Mouse (Mus musculus) MEL (cell line): ENCODE measurements around the gene Cgrrf1. TPM values are rescaled to one million over a fixed set of nuclear protein-coding genes. Genes with fewer than 3 reads are reported as not detected.

ENCODE experiments used
- DNase-seq: peaks from one replicate; pipeline ENCODE4 v3.0.0; 2011; ENCODE audit warnings: low read depth, low spot score
- H3K27ac ChIP-seq: 2 replicates; pipeline ENCODE4 v1.5.1; 2012; ENCODE audit warnings: low read depth, mild to moderate bottlenecking, control low read depth, low read length, moderate library complexity; ENCODE audit not compliant: control insufficient read depth
- H3K27me3 ChIP-seq, 2 experiments: fragments of 150-350 bp in 1 of 2; sonication (generic) in 1 of 2; 2 replicates each; pipeline ENCODE4 v1.6.1; 2012; ENCODE audit warnings: low read length in 2 of 2, mild to moderate bottlenecking in 2 of 2, improper control_type of control experiment in 1 of 2, moderate library complexity in 1 of 2; ENCODE audit not compliant: insufficient read depth in 2 of 2, control insufficient read depth in 1 of 2
- H3K36me3 ChIP-seq, 2 experiments: 2 replicates each; pipeline ENCODE4 v1.6.1; 2012 to 2014; ENCODE audit warnings: low read length in 2 of 2, improper control_type of control experiment in 1 of 2, inconsistent platforms in 1 of 2, mild to moderate bottlenecking in 1 of 2; ENCODE audit not compliant: insufficient read depth in 2 of 2, control insufficient read depth in 1 of 2
- H3K4me1 ChIP-seq, 2 experiments: fragments of 150-350 bp in 1 of 2; sonication (generic) in 1 of 2; 2 replicates each; pipeline ENCODE4 v1.6.1; 2012; ENCODE audit warnings: low read length in 2 of 2, improper control_type of control experiment in 1 of 2, mild to moderate bottlenecking in 1 of 2; ENCODE audit not compliant: insufficient read depth in 2 of 2, control insufficient read depth in 1 of 2
- H3K4me3 ChIP-seq, 2 experiments: fragments of 150-350 bp in 1 of 2; sonication (generic) in 1 of 2; 2 replicates each; pipeline ENCODE4 v1.5.1; 2012; ENCODE audit warnings: low read depth in 2 of 2, low read length in 2 of 2, mild to moderate bottlenecking in 2 of 2, moderate library complexity in 2 of 2, control low read depth in 1 of 2, improper control_type of control experiment in 1 of 2; ENCODE audit not compliant: control insufficient read depth in 1 of 2, insufficient read depth in 1 of 2
- H3K79me2 ChIP-seq: 2 replicates; pipeline ENCODE4 v1.6.1; 2012; ENCODE audit warnings: mild to moderate bottlenecking, low read length, moderate library complexity; ENCODE audit not compliant: control insufficient read depth, poor library complexity, insufficient read depth
- H3K9ac ChIP-seq: 2 replicates; pipeline ENCODE4 v1.6.1; 2012; ENCODE audit warnings: low read depth, mild to moderate bottlenecking, control low read depth, low read length, moderate library complexity; ENCODE audit not compliant: control insufficient read depth, poor library complexity, severe bottlenecking
- H3K9me3 ChIP-seq: fragments of 150-350 bp; sonication (generic); replicated peaks from 2 replicates; pipeline ENCODE4 v1.6.1; 2012; ENCODE audit warnings: mild to moderate bottlenecking, low read length, improper control_type of control experiment, moderate library complexity; ENCODE audit not compliant: insufficient read depth
- CHD2 ChIP-seq: IDR thresholded peaks from 2 replicates; pipeline ENCODE4 v1.6.1; 2011; ENCODE audit warnings: low read length, improper control_type of control experiment
- E2F4 ChIP-seq: IDR thresholded peaks from 2 replicates; pipeline ENCODE4 v1.6.1; 2011; ENCODE audit warnings: low read depth, low read length, improper control_type of control experiment, borderline replicate concordance
- ELF1 ChIP-seq: IDR thresholded peaks from 2 replicates; pipeline ENCODE4 v1.6.1; 2014; ENCODE audit warnings: low read depth, mild to moderate bottlenecking, inconsistent platforms, low read length, improper control_type of control experiment, moderate library complexity
- ETS1 ChIP-seq: IDR thresholded peaks from 2 replicates; pipeline ENCODE4 v1.6.1; 2012; ENCODE audit warnings: low read depth, mild to moderate bottlenecking, inconsistent platforms, low read length, improper control_type of control experiment, moderate library complexity
- HCFC1 ChIP-seq: IDR thresholded peaks from 2 replicates; pipeline ENCODE4 v1.6.1; 2012; ENCODE audit warnings: low read depth, mild to moderate bottlenecking, inconsistent platforms, low read length, improper control_type of control experiment, moderate library complexity
- MAX ChIP-seq: IDR thresholded peaks from 2 replicates; pipeline ENCODE4 v1.6.1; 2011; ENCODE audit warnings: low read length, improper control_type of control experiment
- MAZ ChIP-seq: IDR thresholded peaks from 2 replicates; pipeline ENCODE4 v1.6.1; 2012; ENCODE audit warnings: low read depth, mild to moderate bottlenecking, inconsistent platforms, low read length, improper control_type of control experiment
- MXI1 ChIP-seq: IDR thresholded peaks from 2 replicates; pipeline ENCODE4 v1.6.1; 2011; ENCODE audit warnings: mild to moderate bottlenecking, low read depth, low read length, improper control_type of control experiment
- MYB ChIP-seq: IDR thresholded peaks from 2 replicates; pipeline ENCODE4 v1.6.1; 2011; ENCODE audit warnings: mild to moderate bottlenecking, low read depth, low read length, improper control_type of control experiment
- NELFE ChIP-seq: IDR thresholded peaks from 2 replicates; pipeline ENCODE4 v1.6.1; 2011; ENCODE audit warnings: low read depth, low read length, improper control_type of control experiment
- POLR2A ChIP-seq, 2 experiments: IDR thresholded peaks; 2 replicates each; pipeline ENCODE4 v1.6.1; 2011 to 2012; ENCODE audit warnings: low read length in 2 of 2, mild to moderate bottlenecking in 2 of 2, control low read depth in 1 of 2, improper control_type of control experiment in 1 of 2, low read depth in 1 of 2, moderate library complexity in 1 of 2; ENCODE audit not compliant: control insufficient read depth in 1 of 2, insufficient read depth in 1 of 2, poor library complexity in 1 of 2
- RAD21 ChIP-seq: IDR thresholded peaks from 2 replicates; pipeline ENCODE4 v1.6.1; 2011; ENCODE audit warnings: mild to moderate bottlenecking, low read depth, low read length, improper control_type of control experiment
- RCOR1 ChIP-seq: IDR thresholded peaks from 2 replicates; pipeline ENCODE4 v1.6.1; 2012; ENCODE audit warnings: low read depth, mild to moderate bottlenecking, inconsistent platforms, low read length, improper control_type of control experiment
- UBTF ChIP-seq: IDR thresholded peaks from 2 replicates; pipeline ENCODE4 v1.6.1; 2012; ENCODE audit warnings: low read depth, mild to moderate bottlenecking, inconsistent platforms, low read length, improper control_type of control experiment, moderate library complexity, borderline replicate concordance; ENCODE audit not compliant: insufficient read depth
- USF1 ChIP-seq: IDR thresholded peaks from 2 replicates; pipeline ENCODE4 v1.6.1; 2014; ENCODE audit warnings: low read depth, mild to moderate bottlenecking, inconsistent platforms, low read length, improper control_type of control experiment, moderate library complexity
- ZKSCAN1 ChIP-seq: IDR thresholded peaks from 2 replicates; pipeline ENCODE4 v1.6.1; 2012; ENCODE audit warnings: low read depth, mild to moderate bottlenecking, inconsistent platforms, low read length, improper control_type of control experiment, moderate library complexity
- ZNF384 ChIP-seq: IDR thresholded peaks from 2 replicates; pipeline ENCODE4 v1.6.1; 2012; ENCODE audit warnings: low read depth, mild to moderate bottlenecking, inconsistent platforms, low read length, improper control_type of control experiment
- polyA plus RNA-seq, 2 experiments: library from polyadenylated mRNA; stranded (reverse) in 1 of 2; unstranded in 1 of 2; fragments of >175 nt in 1 of 2; fragments of >200 nt in 1 of 2; gene quantifications; 2 replicates each; pipeline versions ENCODE4 v1.2.1 to v1.2.4; 2012; ENCODE audit warnings: low replicate concordance in 2 of 2, low read depth in 1 of 2; ENCODE audit not compliant: insufficient read length in 2 of 2, insufficient read depth in 1 of 2, missing spikeins in 1 of 2
- total RNA-seq: library from RNA; depleted of rRNA; stranded (reverse); fragments of 300-350 nt; gene quantifications from 2 replicates; pipeline ENCODE4 v1.2.3, GENCODE M21; 2012

Gene Cgrrf1
- total and polyA plus RNA-seq, 3 experiments: 18.3 to 26.2 TPM; not detected in 1

DNA sequence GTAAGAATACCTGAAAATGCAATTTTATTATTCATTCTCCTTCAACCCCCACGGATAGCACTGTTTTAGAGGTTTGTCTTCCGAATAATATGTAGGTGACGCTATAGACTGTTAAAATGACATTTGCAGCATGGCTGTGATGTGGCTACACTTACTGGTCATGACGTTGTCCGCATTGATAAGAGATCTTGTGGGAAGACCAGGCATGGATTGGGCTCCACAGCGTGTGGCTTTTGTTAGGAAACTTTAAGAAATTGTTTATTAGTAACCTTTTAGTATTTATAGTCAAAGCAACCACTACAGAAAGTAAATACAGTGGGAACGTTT is 53.5 kb downstream of the Cgrrf1 start (continued):
- TF ChIP-seq MAX: no peak

GRCm38 (mm10) chr14:46885891-46886301 is 54.0 kb downstream of the Cgrrf1 start:
- no peaks in the 10 kb centered on the region for H3K9me3 ChIP-seq
- no peaks in the 10 kb centered on the region for H3K79me2 ChIP-seq
- H3K9ac ChIP-seq: no peak overlapping the region
- H3K27ac ChIP-seq: no peak overlapping the region
- TF ChIP-seq POLR2A (IDR thresholded peaks at IDR 0.05; ENCODE audit: control insufficient read depth in 1 of 2, insufficient read depth in 1 of 2, low read depth in 1 of 2, low read length in 2 of 2, poor library complexity in 1 of 2) (no peak), ZKSCAN1 (no peak), ELF1 (no peak), HCFC1 (no peak), NELFE (no peak), USF1 (no peak), RAD21 (no peak), MXI1 (no peak)
- no peaks in the 10 kb centered on the region for H3K36me3 ChIP-seq
- no peak overlapping the region for H3K4me3 ChIP-seq
- DNase-seq: no peak
- H3K4me1 ChIP-seq: no peaks in the 10 kb centered on the region
- no peaks in the 10 kb centered on the region; a peak in 1 of 4 replicates for H3K27me3 ChIP-seq

DNA sequence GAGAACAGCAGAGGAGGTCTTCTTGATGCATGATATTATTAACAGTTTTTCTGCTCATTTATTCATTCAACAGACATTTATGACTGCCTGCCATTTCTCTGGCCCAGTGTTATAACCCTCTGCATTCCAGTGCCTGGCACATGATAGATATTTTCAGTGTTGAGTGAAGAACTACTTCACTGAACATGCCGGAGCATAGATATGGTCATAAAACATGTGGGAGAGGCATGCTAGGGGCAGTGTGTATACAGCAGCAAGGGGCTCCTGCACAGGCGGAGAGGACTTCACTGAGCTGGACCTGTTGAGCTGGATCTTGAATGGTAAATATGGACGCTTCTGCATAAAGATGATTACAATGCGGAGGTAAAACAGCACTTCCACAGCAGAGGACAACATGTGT is 57.2 kb downstream of the Cgrrf1 start:
- no peak overlapping the region for H3K27ac ChIP-seq
- TF ChIP-seq POLR2A (IDR thresholded peaks at IDR 0.05; ENCODE audit: control insufficient read depth in 1 of 2, insufficient read depth in 1 of 2, low read depth in 1 of 2, low read length in 2 of 2, poor library complexity in 1 of 2) (no peak), UBTF (no peak), MAZ (no peak), ETS1 (no peak), ELF1 (no peak), ZNF384 (no peak), MYB (no peak), RCOR1 (no peak), MAX (no peak), CHD2 (no peak), E2F4 (no peak)
- TF ChIP-seq, all 39 proteins: peak for 0
- Histone ChIP-seq H3K27me3 (peaks cover 0 to 2% of the 10 kb centered on the region in 2 experiments; a peak in 2 of 4 replicates), H3K4me3 (no peak overlapping the region), H3K79me2 (no peaks in the 10 kb centered on the region), H3K9me3 (no peaks in the 10 kb centered on the region), H3K36me3 (no peaks in the 10 kb centered on the region), H3K9ac (no peak overlapping the region), H3K4me1 (no peaks in the 10 kb centered on the region)
- no peak for DNase-seq
